28 mouse cellular contexts compared by ENCODE assay signal in the genomic region with DNA sequence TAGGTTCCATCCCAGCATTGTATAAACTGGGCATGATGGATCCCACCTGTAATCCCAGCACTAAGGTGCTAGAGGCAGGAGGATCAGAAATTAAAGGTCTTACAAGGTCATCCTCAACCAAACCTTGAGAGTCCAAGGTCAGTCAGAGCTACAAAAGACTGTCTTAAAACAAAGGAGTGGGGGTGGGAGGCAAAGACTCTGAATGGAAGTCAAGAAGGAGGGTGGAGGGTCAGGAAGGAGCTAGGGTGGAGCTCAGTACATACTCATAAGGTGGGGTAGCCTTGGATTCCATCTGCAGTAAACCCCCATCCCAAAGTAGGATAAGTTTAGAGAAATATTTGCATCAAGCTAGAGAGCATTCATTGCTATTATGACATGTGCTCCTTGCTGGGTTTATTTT. TPM values are rescaled to one million over a fixed set of nuclear protein-coding genes. Genes with fewer than 3 reads are reported as not detected.
DNase-seq lines count a peak whose midpoint lies in the region; ATAC-seq and TF ChIP-seq lines count a peak whose summit lies in the region.
"Had no signal": no experiment of that assay in that cellular context is flagged by ENCODE, and none has a peak within 500 bp of the region (broad histone marks: within the 10 kb centered on the region; RNA-seq: fewer than 3 reads in every experiment).

No protein-coding gene starts in this region.

- intact Hi-C loops in gastrocnemius, adult 2 months (cut with DNase I) = no loop called here

- H3K27me3 ChIP-seq in hindbrain, embryonic 12.5 days = no peaks in the 10 kb centered on the region
- H3K27me3 ChIP-seq: embryonic facial prominence, embryonic 13.5 days; embryonic facial prominence, embryonic 15.5 days had no signal

- no peak overlapping the region for H3K4me2 ChIP-seq in hindbrain, embryonic 12.5 days (replicated peaks)
- H3K4me2 ChIP-seq: embryonic facial prominence, embryonic 13.5 days; embryonic facial prominence, embryonic 15.5 days; forebrain, embryonic 12.5 days had no signal

- ATAC-seq in hindbrain, embryonic 12.5 days (ENCODE audit: low FRiP score) = no peak
- ATAC-seq: CD4-positive, CD25-positive, alpha-beta regulatory T cell, adult 4 months; forebrain, embryonic 14.5 days; forebrain, embryonic 16.5 days had no signal

- no peak overlapping the region for H3K27ac ChIP-seq in gastrocnemius, adult 2 months
- H3K27ac ChIP-seq in ES-E14 (ENCODE audit: insufficient read depth, low read depth, low read length, poor library complexity, severe bottlenecking) = peak overlapping the region; percentile 52; the same call in 1 of the 2 replicates
- H3K27ac ChIP-seq in hindbrain, embryonic 12.5 days = no peak overlapping the region
- H3K27ac ChIP-seq: embryonic facial prominence, embryonic 13.5 days; embryonic facial prominence, embryonic 15.5 days; forebrain, embryonic 10.5 days; forebrain, embryonic 12.5 days had no signal

- no peak overlapping the region for H3K9ac ChIP-seq in ES-E14 (ENCODE audit: insufficient read depth, low read depth, low read length, poor library complexity, severe bottlenecking)
- no peak overlapping the region for H3K9ac ChIP-seq in hindbrain, embryonic 12.5 days
- H3K9ac ChIP-seq: embryonic facial prominence, embryonic 13.5 days; embryonic facial prominence, embryonic 15.5 days; forebrain, embryonic 12.5 days had no signal

- DNase-seq in gastrocnemius, adult 2 months = peak; percentile 2
- DNase-seq in gastrocnemius, adult 18-20 months (ENCODE audit: low spot score) = no peak
- DNase-seq in ES-E14 (ENCODE audit: low read depth, low spot score) = no peak
- DNase-seq in ZHBTc4 (ENCODE audit: low read depth, low spot score) = peak; percentile 78
- no peak for DNase-seq in ovary, adult 18-20 months (ENCODE audit: low spot score)
- DNase-seq: adrenal gland, adult 2 months; adrenal gland, postnatal 10 days; adrenal gland, postnatal 25 days; B cell, adult 2 months; cerebellum, adult 11 months; cerebellum, adult 18-20 months; cerebellum, adult 8-10 months; cerebellum, adult 9-11 months; cerebellum, postnatal 14 days; cerebellum, postnatal 36 days; embryo, embryonic 11 days had no signal

- H3K9me3 ChIP-seq in ES-E14 (ENCODE audit: control insufficient read depth, insufficient read depth, low read depth, low read length) = no peaks in the 10 kb centered on the region
- no peaks in the 10 kb centered on the region for H3K9me3 ChIP-seq in hindbrain, embryonic 12.5 days (replicated peaks)
- H3K9me3 ChIP-seq: embryonic facial prominence, embryonic 13.5 days; embryonic facial prominence, embryonic 15.5 days; forebrain, embryonic 10.5 days; forebrain, embryonic 12.5 days had no signal

- H3K4me1 ChIP-seq in ES-E14 (ENCODE audit: control insufficient read depth in 2 of 2, insufficient read depth in 2 of 2, low read length in 2 of 2, poor library complexity in 1 of 2) = peaks cover 15 to 22% of the 10 kb centered on the region in 2 experiments; a peak in 3 of 4 replicates
- no peaks in the 10 kb centered on the region for H3K4me1 ChIP-seq in hindbrain, embryonic 12.5 days
- H3K4me1 ChIP-seq: embryonic facial prominence, embryonic 15.5 days; forebrain, embryonic 10.5 days had no signal

- in situ Hi-C loops in ES-E14 (cut with MboI; ENCODE audit: low sequenced_read_pairs in 2 of 2, unreplicated experiment in 2 of 2) = no loop called here

- H3K36me3 ChIP-seq in ES-E14 (ENCODE audit: control insufficient read depth, insufficient read depth, low read length, poor library complexity, severe bottlenecking) = no peaks in the 10 kb centered on the region
- H3K36me3 ChIP-seq in hindbrain, embryonic 12.5 days = no peaks in the 10 kb centered on the region
- H3K36me3 ChIP-seq: embryonic facial prominence, embryonic 13.5 days; embryonic facial prominence, embryonic 15.5 days; forebrain, embryonic 10.5 days; forebrain, embryonic 12.5 days had no signal

- no peak for TF ChIP-seq CTCF in gastrocnemius, adult 2 months (IDR thresholded peaks at IDR 0.05)

- H3K4me3 ChIP-seq in gastrocnemius, adult 2 months = no peak overlapping the region
- H3K4me3 ChIP-seq in ES-E14 (ENCODE audit: insufficient read depth in 1 of 2, low read depth in 1 of 2, low read length in 2 of 2, poor library complexity in 1 of 2, severe bottlenecking in 1 of 2) = no peak overlapping the region
- H3K4me3 ChIP-seq in hindbrain, embryonic 12.5 days = no peak overlapping the region
- H3K4me3 ChIP-seq: embryonic facial prominence, embryonic 13.5 days; embryonic facial prominence, embryonic 15.5 days; erythroblast, embryonic 14.5 days; forebrain, embryonic 10.5 days; forebrain, embryonic 12.5 days had no signal

TF ChIP-seq in ES-E14, 5 proteins besides CTCF, POLR2A, EP300 and RAD21:
- no peak for TF ChIP-seq CHD2 (IDR thresholded peaks at IDR 0.05; ENCODE audit: low read depth, low read length)
- no peak for TF ChIP-seq ZNF384 (IDR thresholded peaks at IDR 0.05; ENCODE audit: low read depth, low read length)
- no peak for TF ChIP-seq HCFC1 (IDR thresholded peaks at IDR 0.05; ENCODE audit: borderline replicate concordance, insufficient read depth, low read length)
- no peak for TF ChIP-seq MAFK (IDR thresholded peaks at IDR 0.05; ENCODE audit: insufficient read depth, low read depth, low read length)
- no peak for TF ChIP-seq ZC3H11A (IDR thresholded peaks at IDR 0.05; ENCODE audit: borderline replicate concordance, low read depth, low read length)

RNA-seq across cellular contexts. Expression of a gene that starts 9.8 kb away (rescaled TPM):
- 10 to 100 TPM; 54.4 to 64.4 TPM for total RNA-seq in gastrocnemius, adult 2 months (2021)
- 10 to 100 TPM; 33.8 to 73.0 TPM for total RNA-seq in gastrocnemius, adult 18-20 months (2021)
- total RNA-seq in ES-E14 (2012; rRNA removed) = 6.4 and 11.3 TPM in 2 replicates
- polyA plus RNA-seq in hindbrain, embryonic 12.5 days (2016; fragmentation: Nextera tagmentation; extraction: Ambion mirVana) = 6.3 and 6.9 TPM in 2 replicates
- total RNA-seq: CH12.LX; common myeloid progenitor, adult 5-6 weeks; MEL had no signal
- polyA plus RNA-seq: CD4-positive, CD25-positive, alpha-beta regulatory T cell, adult 4 months; erythroblast, embryonic 14.5 days had no signal

RNA-seq across cellular contexts. Expression of a gene that starts 24.0 kb away (rescaled TPM):
- total RNA-seq in gastrocnemius, adult 2 months (2021) = under 1 TPM; 0.11 to 0.13 TPM
- total RNA-seq in gastrocnemius, adult 18-20 months (2021) = under 1 TPM in 1 of 2 experiments, not detected in 1; 0.12 TPM
- total RNA-seq in ES-E14 (2012; rRNA removed) = 0.98 and 1.0 TPM in 2 replicates
- 2.8 and 3.8 TPM in 2 replicates for polyA plus RNA-seq in hindbrain, embryonic 12.5 days (2016; fragmentation: Nextera tagmentation; extraction: Ambion mirVana)
- total RNA-seq: CH12.LX; common myeloid progenitor, adult 5-6 weeks; MEL had no signal
- polyA plus RNA-seq: CD4-positive, CD25-positive, alpha-beta regulatory T cell, adult 4 months; erythroblast, embryonic 14.5 days had no signal

RNA-seq across cellular contexts. Expression of a gene that starts 33.6 kb away (rescaled TPM):
- 1 to 10 TPM; 3.6 to 5.3 TPM for total RNA-seq in gastrocnemius, adult 2 months (2021)
- total RNA-seq in gastrocnemius, adult 18-20 months (2021) = 1 to 10 TPM; 3.5 to 4.2 TPM
- 3.9 and 4.0 TPM in 2 replicates for total RNA-seq in ES-E14 (2012; rRNA removed)
- polyA plus RNA-seq in hindbrain, embryonic 12.5 days (2016; fragmentation: Nextera tagmentation; extraction: Ambion mirVana) = 13.0 and 19.4 TPM in 2 replicates
- polyA plus RNA-seq: erythroblast, embryonic 14.5 days had no signal

Comparison
In these comparisons a context has a peak if more than half of its experiments do, and no peak if none do; other contexts are left out.
1. DNase-seq: peak in gastrocnemius, adult 2 months (single experiment) and ZHBTc4 (single experiment); none in gastrocnemius, adult 18-20 months (single experiment), ES-E14 (single experiment) and ovary, adult 18-20 months (single experiment).